Mouse (Mus musculus) layer of hippocampus, adult 9-10 months (tissue): ENCODE results near the gene Tmem170.
"Not testable (repeated sequence)": the region's sequence is repeated elsewhere in the genome, so short reads cannot be mapped to it uniquely, and the experiment has no call there.

Experiments used
- DNase-seq: peaks from one replicate; pipeline ENCODE4 v3.0.0; 2022; ENCODE audit warnings: low spot score

The Tmem170 gene

DNA sequence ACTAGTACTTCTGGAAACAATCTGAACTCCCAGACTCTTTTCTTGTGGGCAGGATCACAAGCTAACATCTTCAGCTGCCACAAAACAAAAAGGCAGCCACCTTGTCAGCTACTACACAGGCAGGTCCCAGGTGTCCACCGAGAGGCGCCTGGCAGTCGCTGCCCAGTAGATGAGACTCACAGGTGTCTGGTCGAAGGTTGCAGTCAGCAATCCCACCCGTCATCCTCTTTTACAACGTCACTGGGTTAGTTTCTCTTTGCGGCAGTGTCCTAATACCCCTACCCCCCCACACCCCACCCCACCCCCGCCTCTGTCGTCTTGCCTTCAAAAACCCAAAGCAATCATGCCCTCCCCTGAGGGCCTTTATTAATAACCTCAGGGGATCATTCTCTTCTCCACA, 792 bp downstream of the Tmem170 start:
- no peak for DNase-seq

DNA sequence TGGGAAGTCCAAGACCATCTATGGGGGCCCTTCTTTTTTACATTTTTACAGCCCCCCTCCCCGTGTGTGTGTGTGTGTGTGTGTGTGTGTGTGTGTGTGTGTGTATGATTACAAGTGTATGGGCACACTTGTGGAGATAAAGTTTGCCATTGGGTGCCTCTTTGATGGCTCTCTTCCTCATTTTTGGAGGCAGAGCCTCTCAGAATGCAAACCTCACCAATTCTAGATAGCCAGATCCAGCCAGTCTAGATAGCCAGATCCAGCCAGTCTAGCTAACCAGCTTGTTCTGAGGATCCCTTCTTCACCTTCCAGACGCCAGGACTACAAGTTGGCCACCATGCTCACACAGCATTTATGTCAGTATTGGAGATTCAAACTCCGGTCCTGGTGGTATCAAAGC, 5.3 kb downstream of the Tmem170 start:
- DNase-seq, result no peak

GRCm38 (mm10) chr8:111870379-111870778, 6.2 kb downstream of the Tmem170 start:
- DNase-seq, result no peak

GRCm38 (mm10) chr8:111868664-111869063, 7.9 kb downstream of the Tmem170 start:
- no peak for DNase-seq

- no peak for DNase-seq
Observed at GRCm38 (mm10) chr8:111865857-111866256, 10.7 kb downstream of the Tmem170 start.

GRCm38 (mm10) chr8:111865130-111865852, 11.3 kb downstream of the Tmem170 start:
- DNase-seq, result no peak

DNA sequence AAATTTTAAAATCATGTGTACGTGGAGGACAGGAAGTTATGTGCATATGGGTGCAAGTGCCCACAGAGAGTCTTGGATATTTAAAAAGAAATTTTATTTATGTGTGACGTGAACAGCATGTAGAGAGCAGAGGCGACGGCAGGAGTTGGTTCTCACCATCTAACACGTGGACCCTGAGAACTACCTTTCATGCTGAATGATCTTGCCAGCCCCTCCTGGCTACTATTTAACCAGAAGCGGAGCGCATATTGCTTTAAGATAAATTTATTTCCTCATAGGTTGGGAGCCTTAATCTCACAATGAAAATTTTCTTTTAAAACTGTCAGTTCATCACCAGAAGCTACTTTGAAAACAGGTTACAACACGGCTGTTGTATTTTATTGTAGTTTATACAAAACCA, 11.9 kb downstream of the Tmem170 start:
- DNase-seq, result no peak

DNA sequence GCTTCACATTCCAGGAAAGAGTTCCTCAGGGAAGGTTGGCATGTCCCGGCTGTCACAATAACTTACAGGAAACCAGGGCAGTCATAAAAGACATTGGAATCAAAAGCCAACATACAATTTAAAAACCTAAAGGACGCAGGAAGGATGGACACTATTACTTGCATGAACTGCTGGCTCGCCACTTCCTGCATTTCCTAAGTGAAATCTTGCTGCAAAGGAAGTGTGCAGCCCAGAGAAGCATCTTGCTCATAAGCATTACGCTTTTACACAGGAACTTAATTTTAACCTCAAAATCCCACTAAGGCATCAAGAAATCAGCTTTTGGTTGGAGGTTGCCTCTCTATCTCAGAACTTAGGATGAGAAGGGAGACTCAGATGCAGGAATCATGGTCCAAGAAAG, 13.3 kb downstream of the Tmem170 start:
- DNase-seq, result no peak

DNA sequence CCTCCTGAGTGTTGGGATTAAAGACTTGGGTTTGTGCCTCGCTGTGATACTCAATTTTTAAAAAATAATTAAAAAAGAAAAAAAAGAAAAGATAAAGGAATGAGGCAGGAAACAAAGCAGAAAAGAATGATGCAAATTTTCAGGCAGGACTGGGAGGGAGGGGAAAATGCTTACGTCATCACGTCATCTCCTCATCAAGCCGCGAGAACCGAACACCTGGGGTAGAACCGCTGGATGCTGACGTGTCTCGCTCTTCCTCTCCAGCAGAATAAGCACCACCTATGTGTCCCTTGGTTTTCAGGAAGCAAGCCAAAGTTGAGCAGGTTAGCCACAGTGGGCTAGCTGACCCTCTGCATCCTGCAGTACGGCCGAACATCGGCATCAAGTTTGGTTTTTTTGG, 20.6 kb downstream of the Tmem170 start:
- DNase-seq, result no peak

DNA sequence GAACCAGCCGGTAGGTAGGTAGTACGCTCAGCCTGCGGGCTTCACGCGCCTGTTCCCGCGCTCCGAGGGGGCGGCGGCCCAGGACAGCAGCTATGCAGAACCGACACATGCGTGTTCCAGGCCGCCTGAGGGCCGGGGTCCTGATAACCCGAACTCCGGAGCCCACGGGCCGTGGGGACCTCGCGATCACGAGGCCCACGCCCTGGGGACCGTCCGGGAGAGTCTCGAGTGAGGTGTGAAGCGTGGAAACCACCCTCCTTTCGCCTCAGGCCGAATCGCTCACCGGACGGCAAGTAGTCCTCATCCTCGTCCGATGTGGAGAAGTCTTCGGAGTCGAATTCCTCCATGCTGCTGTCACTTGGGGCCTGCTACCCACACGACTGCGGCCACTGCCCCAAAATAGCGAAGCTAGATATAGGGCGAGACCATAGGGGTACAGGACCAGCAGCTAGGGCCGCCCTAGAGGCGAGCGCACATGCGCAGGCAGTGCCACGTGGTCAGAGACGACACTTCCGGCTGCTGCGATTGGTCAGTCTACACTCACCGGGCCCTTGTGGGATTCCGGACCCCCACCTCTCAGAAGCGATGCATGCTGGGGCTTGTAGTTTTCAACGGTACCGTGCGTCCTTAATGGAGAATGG, 22.6 kb downstream of the Tmem170 start, which contains the start of gene Cfdp1:
Cfdp1 (minus strand) TSS at position 431 of the 641 bp plus-strand sequence.
- DNase-seq, result peak; percentile 87

DNA sequence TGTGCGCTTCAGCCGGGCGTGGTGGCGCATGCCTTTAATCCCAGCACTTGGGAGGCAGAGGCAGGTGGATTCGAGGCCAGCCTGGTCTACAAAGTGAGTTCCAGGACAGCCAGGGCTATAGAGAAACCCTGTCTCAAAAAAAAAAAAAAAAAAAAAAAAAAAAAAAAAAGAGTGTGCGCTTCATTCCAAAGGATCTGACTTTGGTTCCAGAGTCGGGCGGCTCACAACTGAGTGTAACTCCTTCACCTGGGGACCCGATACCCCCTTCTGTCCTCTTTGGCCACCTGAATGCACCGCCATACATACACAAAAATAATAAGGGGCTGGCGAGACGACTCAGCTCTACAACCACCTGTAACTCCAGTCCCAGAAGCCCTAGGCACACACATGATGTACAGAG, 23.3 kb downstream of the Tmem170 start:
- not testable (repeated sequence) for DNase-seq

- no peak for DNase-seq
Observed at GRCm38 (mm10) chr8:111846746-111847145, 29.8 kb downstream of the Tmem170 start.

DNA sequence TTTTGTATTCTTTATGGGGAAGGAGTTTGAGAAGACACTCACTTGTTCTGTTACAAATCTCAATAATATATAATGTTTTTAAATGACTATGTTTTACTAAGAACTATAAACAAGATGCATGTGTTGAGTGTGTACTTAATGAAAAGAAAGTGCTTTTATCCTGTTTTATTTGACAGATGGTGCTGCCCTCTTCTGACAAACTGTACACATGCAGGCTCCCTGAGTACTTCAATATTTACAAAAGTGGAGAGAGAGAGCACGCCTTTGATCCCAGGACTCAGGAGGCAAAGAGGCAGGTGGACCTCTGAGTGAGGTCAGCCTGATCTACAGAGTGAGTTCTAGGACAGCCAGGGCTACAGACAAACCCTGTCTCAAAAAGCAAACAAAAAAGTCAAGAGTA, 41.0 kb downstream of the Tmem170 start:
- no peak for DNase-seq

- DNase-seq, result no peak
Observed at GRCm38 (mm10) chr8:111834011-111834410, 42.5 kb downstream of the Tmem170 start.

DNA sequence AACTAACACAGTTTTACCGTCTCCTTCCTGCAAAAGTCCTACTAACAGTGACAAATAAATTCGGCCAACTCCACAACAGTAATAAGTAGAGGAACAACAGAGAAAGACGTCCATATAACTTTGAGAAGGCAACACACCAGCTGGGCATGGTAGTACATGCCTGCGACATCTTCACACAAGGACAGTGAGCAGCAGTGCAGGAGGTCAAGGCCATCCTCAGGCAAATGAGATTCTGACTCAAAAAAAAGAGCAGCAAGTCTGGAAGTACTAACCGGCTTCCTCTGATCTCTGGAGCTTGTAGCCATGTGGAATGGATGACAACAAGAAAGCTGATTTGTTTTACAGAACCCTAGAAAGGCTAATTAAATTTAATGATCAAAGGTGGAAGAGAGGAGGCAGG, 43.6 kb downstream of the Tmem170 start:
- DNase-seq, result no peak

DNA sequence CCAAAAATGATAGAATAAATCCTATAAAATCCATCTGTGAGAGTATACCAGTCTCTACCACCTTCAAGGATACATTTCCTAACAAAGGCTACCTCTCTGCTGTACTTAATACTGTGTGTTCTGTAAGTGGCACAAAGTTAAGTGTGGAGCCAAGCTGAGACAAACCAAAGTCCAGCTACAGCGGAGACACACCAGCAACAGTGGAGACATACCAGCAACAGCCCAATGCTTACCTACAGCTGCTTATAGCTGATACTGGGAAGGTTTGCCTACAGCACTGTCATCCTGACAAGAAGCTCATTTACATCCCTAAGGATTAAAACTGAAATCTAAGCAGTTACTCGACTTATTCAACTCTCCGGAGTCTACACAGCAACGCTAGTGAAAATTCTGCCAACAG, 44.6 kb downstream of the Tmem170 start:
- DNase-seq, result no peak

DNA sequence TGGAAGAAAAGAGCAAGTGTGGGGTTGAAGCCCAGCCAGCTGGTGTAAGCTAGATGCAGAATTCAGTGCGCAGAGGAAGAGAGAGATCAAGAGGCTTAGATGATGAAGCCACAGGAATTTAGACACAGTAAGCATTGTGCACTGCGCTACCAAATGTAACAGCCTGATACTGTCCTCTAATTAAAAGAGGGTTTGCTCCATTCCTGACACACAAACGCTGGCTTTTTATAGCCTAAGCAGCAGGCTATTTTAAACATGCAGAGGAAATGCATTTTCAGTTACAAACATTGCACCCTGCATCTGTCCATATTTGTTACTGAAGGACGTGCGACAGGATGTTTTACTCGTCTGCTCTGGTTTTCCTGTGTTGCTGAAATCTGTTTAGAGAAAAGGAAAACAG, 48.0 kb downstream of the Tmem170 start:
- DNase-seq, result no peak

DNA sequence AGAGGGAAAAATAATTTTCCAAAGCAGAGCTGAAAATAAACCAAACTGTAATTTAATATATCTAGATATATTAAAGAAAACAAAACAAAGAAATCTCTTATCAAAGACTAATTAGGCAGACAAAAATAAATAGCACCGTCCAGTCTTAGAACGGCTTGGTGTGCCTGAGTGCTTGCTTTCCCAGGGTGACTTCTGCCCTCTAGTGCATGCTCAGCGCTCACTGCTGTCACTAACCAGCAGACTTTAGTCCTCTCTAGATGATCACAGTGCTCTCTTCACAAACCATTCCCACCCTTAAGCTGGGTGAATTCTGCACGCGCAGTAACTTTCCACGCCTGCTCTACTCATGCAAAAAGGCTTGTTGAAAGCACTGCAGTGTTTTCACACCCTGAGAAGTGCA, 51.3 kb downstream of the Tmem170 start:
- no peak for DNase-seq

DNA sequence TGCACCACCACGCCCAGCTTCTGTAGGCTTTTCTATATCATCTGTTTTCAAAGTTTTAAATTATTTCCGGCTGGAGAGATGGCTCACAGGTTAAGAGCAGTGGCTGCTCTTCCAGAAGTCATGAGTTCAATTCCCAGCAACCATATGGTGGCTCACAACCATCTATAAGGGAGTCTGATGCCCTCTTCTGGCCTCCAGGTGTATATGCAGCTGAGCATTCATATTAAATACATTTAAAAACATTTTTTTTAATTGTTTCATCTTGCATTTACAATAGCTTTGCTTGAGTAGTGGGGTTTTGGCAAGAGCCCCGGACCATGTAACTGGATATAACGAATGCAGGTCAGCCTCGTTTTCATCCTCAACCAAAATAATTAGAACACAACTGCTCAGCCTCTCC, 52.2 kb downstream of the Tmem170 start:
- DNase-seq, result no peak

DNA sequence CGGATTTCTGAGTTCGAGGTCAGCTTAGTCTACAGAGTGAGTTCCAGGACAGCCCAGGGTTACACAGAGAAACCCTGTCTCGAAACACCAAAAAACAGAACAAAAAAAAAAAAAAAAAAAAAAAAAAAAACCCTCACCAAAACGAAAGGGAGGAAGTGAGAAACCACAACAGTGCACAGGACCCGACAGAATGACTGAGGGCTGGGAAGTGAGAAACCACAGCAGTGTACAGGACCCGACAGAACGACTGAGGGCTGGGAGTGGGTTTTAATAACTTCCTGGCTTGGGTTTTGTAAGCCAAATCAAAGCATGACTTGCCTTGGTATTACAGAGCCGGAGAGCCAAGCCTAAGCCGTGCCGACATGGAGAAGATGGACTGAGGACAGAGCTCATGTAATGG, 55.4 kb downstream of the Tmem170 start:
- DNase-seq, result no peak

DNA sequence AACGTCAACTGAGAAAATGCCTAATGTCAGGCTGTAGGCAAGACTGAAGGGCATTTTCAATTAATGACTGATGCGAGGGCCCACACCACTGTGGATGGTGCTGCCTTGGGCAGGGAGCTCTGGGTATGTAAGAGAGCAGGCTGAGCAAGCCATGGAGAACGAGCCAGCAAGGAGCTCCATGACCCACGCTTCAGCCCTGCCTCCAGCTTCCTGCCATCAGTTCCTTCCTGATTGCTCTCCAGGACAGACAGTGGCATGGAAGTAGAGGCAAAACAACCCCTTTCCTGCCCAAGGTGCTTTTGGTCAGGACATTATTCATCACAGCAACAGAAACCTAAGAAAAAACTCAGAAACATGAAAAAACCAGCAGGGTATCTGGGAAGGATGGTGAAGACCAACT, 55.9 kb downstream of the Tmem170 start:
- no peak for DNase-seq

- DNase-seq, result no peak
Observed at GRCm38 (mm10) chr8:111820018-111820417, 56.5 kb downstream of the Tmem170 start.

DNA sequence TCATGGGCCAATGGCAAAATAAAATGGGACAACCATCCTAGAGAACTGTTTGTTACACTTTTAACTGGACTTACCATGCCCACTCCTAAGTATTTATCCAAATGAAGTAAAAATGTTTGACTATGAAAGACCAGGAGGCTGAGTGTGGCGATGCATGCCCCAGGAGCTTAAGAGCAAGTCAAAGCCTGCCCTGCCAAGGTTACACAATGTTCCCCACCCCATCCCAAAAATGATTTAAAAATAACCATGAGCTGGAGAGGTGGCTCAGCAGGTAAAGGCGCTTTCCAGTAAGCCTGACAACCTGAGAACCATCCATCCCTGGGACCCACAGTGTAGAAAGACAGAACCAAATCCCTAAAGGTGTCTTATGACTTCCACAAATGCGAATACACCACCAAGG, 58.0 kb downstream of the Tmem170 start:
- DNase-seq, result no peak

- no peak for DNase-seq
Observed at GRCm38 (mm10) chr8:111815078-111815477, 61.5 kb downstream of the Tmem170 start.
